ENCODE assay signal across 9 mouse cellular contexts in the genomic region with DNA sequence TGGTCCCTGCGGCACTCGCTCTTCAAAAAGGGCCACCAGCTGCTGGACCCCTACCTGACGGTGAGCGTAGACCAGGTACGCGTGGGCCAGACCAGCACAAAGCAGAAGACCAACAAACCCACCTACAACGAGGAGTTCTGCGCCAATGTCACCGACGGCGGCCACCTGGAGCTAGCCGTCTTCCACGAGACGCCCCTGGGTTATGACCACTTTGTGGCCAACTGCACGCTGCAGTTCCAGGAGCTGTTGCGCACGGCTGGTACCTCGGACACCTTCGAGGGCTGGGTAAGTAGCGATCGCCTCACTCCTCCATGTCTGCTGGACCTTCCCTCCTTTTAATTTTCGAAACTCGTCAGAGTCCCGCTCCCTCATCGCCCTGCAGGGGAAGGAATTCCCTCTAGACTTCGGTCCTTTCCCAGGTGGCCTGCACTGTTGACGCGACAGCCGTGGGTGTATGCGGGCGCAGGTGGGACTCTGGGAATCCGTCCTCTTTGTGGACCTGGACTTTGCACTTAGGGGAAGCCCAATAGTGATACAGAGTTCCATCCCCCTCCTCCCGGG. TPM values are rescaled to one million over a fixed set of nuclear protein-coding genes. Genes with fewer than 3 reads are reported as not detected.
A peak's percentile ranks its signal among the peaks of the same experiment; 100 is the strongest.
DNase-seq lines count a peak whose midpoint lies in the region; ATAC-seq lines count a peak whose summit lies in the region.
"Had no signal": no experiment of that assay in that cellular context is flagged by ENCODE, and none has a peak within 500 bp of the region (broad histone marks: within the 10 kb centered on the region; RNA-seq: fewer than 3 reads in every experiment).

No protein-coding gene starts in this region.

- peak overlapping the region; percentile 82 for H3K4me3 ChIP-seq in heart, embryonic 15.5 days
- H3K4me3 ChIP-seq in limb, embryonic 13.5 days, result peak overlapping the region; percentile 75
- peak overlapping the region; percentile 71 for H3K4me3 ChIP-seq in neural tube, embryonic 13.5 days

- peak overlapping the region; percentile 95 for H3K4me2 ChIP-seq in heart, embryonic 15.5 days
- peak overlapping the region; percentile 93 for H3K4me2 ChIP-seq in limb, embryonic 13.5 days (replicated peaks)
- peak overlapping the region; percentile 80 for H3K4me2 ChIP-seq in neural tube, embryonic 13.5 days

- H3K36me3 ChIP-seq in heart, embryonic 15.5 days, result no peaks in the 10 kb centered on the region
- no peaks in the 10 kb centered on the region for H3K36me3 ChIP-seq in limb, embryonic 13.5 days
- H3K36me3 ChIP-seq in neural tube, embryonic 13.5 days, result no peaks in the 10 kb centered on the region

- under 1% methylated on average over 33 of the region's 33 CpGs for WGBS in heart, embryonic 15.5 days
- WGBS in limb, embryonic 13.5 days, result under 1% methylated on average over 33 of the region's 33 CpGs
- under 1% methylated on average over 33 of the region's 33 CpGs for WGBS in neural tube, embryonic 13.5 days

- ATAC-seq in heart, embryonic 15.5 days (replicated peaks; ENCODE audit: insufficient number of reproducible peaks, insufficient read depth, low FRiP score, low read depth), result no peak
- peak; percentile 14; the same call in 1 of the 2 replicates for ATAC-seq in limb, embryonic 13.5 days (ENCODE audit: low FRiP score, low read depth)
- peak; percentile 32 for ATAC-seq in neural tube, embryonic 13.5 days (ENCODE audit: low read depth)

- H3K27me3 ChIP-seq in heart, embryonic 15.5 days, result peaks cover 14% of the 10 kb centered on the region; the same call in 1 of the 2 replicates
- H3K27me3 ChIP-seq in limb, embryonic 13.5 days, result peaks cover 58% of the 10 kb centered on the region
- peaks cover 62% of the 10 kb centered on the region for H3K27me3 ChIP-seq in neural tube, embryonic 13.5 days

- peak; percentile 20 for DNase-seq in kidney, adult 11 months
- DNase-seq in kidney, postnatal 14 days, result no peak
- peak; percentile 9 for DNase-seq in Muller cell, postnatal 12 days (ENCODE audit: inconsistent ontology term)
- no peak for DNase-seq in adrenal gland, adult 18-20 months (ENCODE audit: low spot score in 2 of 2)
- no peak for DNase-seq in cerebellum, adult 9-10 months

- H3K27ac ChIP-seq in heart, embryonic 15.5 days, result peak overlapping the region; percentile 88
- H3K27ac ChIP-seq in limb, embryonic 13.5 days, result peak overlapping the region; percentile 44; the same call in 1 of the 2 replicates
- peak overlapping the region; percentile 75 for H3K27ac ChIP-seq in neural tube, embryonic 13.5 days (replicated peaks)

- H3K9ac ChIP-seq in heart, embryonic 15.5 days, result peak overlapping the region; percentile 83
- H3K9ac ChIP-seq in limb, embryonic 13.5 days, result peak overlapping the region; percentile 82
- peak overlapping the region; percentile 83 for H3K9ac ChIP-seq in neural tube, embryonic 13.5 days

- H3K4me1 ChIP-seq in heart, embryonic 15.5 days (replicated peaks), result peaks cover 20% of the 10 kb centered on the region
- H3K4me1 ChIP-seq in limb, embryonic 13.5 days, result peaks cover 16% of the 10 kb centered on the region
- peaks cover 21% of the 10 kb centered on the region for H3K4me1 ChIP-seq in neural tube, embryonic 13.5 days (replicated peaks)

- H3K9me3 ChIP-seq in heart, embryonic 15.5 days (replicated peaks), result no peaks in the 10 kb centered on the region
- no peaks in the 10 kb centered on the region for H3K9me3 ChIP-seq in limb, embryonic 13.5 days
- H3K9me3 ChIP-seq in neural tube, embryonic 13.5 days, result no peaks in the 10 kb centered on the region

RNA-seq across cellular contexts. Expression of a gene that starts 0.7 kb away (rescaled TPM):
- polyA plus RNA-seq in heart, embryonic 15.5 days (2015; fragmentation: Nextera tagmentation; extraction: Ambion mirVana), result 11.3 and 15.8 TPM in 2 replicates
- 8.4 and 9.0 TPM in 2 replicates for polyA plus RNA-seq in limb, embryonic 13.5 days (2015; fragmentation: Nextera tagmentation; extraction: Ambion mirVana)
- polyA plus RNA-seq in neural tube, embryonic 13.5 days (2015; fragmentation: Nextera tagmentation; extraction: Ambion mirVana), result 9.6 and 11.8 TPM in 2 replicates
- 10 to 100 TPM; 11.0 to 12.5 TPM for total RNA-seq in adrenal gland, adult 18-20 months (2021)

RNA-seq across cellular contexts. Expression of a gene that starts 39.1 kb away (rescaled TPM):
- polyA plus RNA-seq in heart, embryonic 15.5 days (2015; fragmentation: Nextera tagmentation; extraction: Ambion mirVana), result 0.52 and 3.7 TPM in 2 replicates
- 18.2 and 19.2 TPM in 2 replicates for polyA plus RNA-seq in limb, embryonic 13.5 days (2015; fragmentation: Nextera tagmentation; extraction: Ambion mirVana)
- 0.45 and 0.61 TPM in 2 replicates for polyA plus RNA-seq in neural tube, embryonic 13.5 days (2015; fragmentation: Nextera tagmentation; extraction: Ambion mirVana)
- total RNA-seq in adrenal gland, adult 18-20 months (2021), result under 1 TPM in 1 of 2 experiments, not detected in 1; 0.19 TPM
- polyA plus RNA-seq: Patski had no signal

Comparison
In these comparisons a context has a peak if more than half of its experiments do, and no peak if none do; other contexts are left out.
1. DNase-seq: peak in kidney, adult 11 months (single experiment) and Muller cell, postnatal 12 days (single experiment); none in kidney, postnatal 14 days (single experiment), adrenal gland, adult 18-20 months (0 of 2) and cerebellum, adult 9-10 months (single experiment).
2. Peak in every context shown above with its lines, with median percentiles within 50 percentile points of each other: H3K27ac ChIP-seq, H3K4me2 ChIP-seq, H3K4me3 ChIP-seq and H3K9ac ChIP-seq.